Mouse (Mus musculus) midbrain, embryonic 14.5 days (tissue): ENCODE data around the gene Ldb3. TPM values are rescaled to one million over a fixed set of nuclear protein-coding genes. Genes with fewer than 3 reads are reported as not detected.

Experiments
- ATAC-seq: fragments of 200-750 bp; cut with Nextera tagmentation; 2 replicates; pipeline ENCODE4 v1.8.0; 2017; ENCODE audit warnings: moderate number of reproducible peaks, moderate library complexity; ENCODE audit not compliant: low FRiP score, low TSS enrichment
- DNase-seq: peaks from one replicate; pipeline ENCODE4 v3.0.0-alpha.2; 2015
- H3K27ac ChIP-seq: fragments of 300-500 bp; sonication (generic); replicated peaks from 2 replicates; pipeline ENCODE4 v1.5.1; 2014; ENCODE audit warnings: mild to moderate bottlenecking, low read depth, low read length, moderate library complexity
- H3K27me3 ChIP-seq: fragments of 300-500 bp; sonication (generic); 2 replicates; pipeline ENCODE4 v1.6.1; 2014; ENCODE audit warnings: low read length, control low read depth, mixed read lengths; ENCODE audit not compliant: control insufficient read depth, insufficient read depth
- H3K36me3 ChIP-seq: fragments of 300-500 bp; sonication (generic); 2 replicates; pipeline ENCODE4 v1.6.1; 2014; ENCODE audit warnings: low read length, control low read depth; ENCODE audit not compliant: control insufficient read depth, insufficient read depth
- H3K4me1 ChIP-seq: fragments of 300-500 bp; sonication (generic); 2 replicates; pipeline ENCODE4 v1.6.1; 2014; ENCODE audit warnings: mild to moderate bottlenecking, antibody characterized with exemption, low read length, control low read depth; ENCODE audit not compliant: control insufficient read depth, insufficient read depth
- H3K4me2 ChIP-seq: fragments of 300-500 bp; sonication (generic); 2 replicates; pipeline ENCODE4 v1.6.1; 2014; ENCODE audit warnings: mild to moderate bottlenecking, low read length, moderate library complexity
- H3K4me3 ChIP-seq: fragments of 300-500 bp; sonication (generic); replicated peaks from 2 replicates; pipeline ENCODE4 v1.5.1; 2014; ENCODE audit warnings: low read depth, low read length
- H3K9ac ChIP-seq: fragments of 300-500 bp; sonication (generic); replicated peaks from 2 replicates; pipeline ENCODE4 v1.6.1; 2014; ENCODE audit warnings: mild to moderate bottlenecking, low read length, moderate library complexity
- H3K9me3 ChIP-seq: fragments of 300-500 bp; sonication (generic); 2 replicates; pipeline ENCODE4 v1.6.1; 2016; ENCODE audit warnings: low read length, control low read depth, mixed read lengths; ENCODE audit not compliant: control insufficient read depth
- WGBS: fragments of 180-500 bp; shearing (Covaris S2); extraction: QIAGEN DNeasy Blood & Tissue Kit; methylation state at CpG from one replicate; pipeline ENCODE4 v1.1.7; 2014; 5-methylcytosine and 5-hydroxymethylcytosine counted together
- polyA plus RNA-seq: library from polyadenylated mRNA; unstranded; fragments of >200 nt; fragmentation: Nextera tagmentation; extraction: Ambion mirVana; gene quantifications from 2 replicates; pipeline ENCODE4 v1.2.1, GENCODE M21; 2014

Ldb3 gene
- polyA plus RNA-seq, 1 experiment from 2014 or later = 0.50 TPM

- Histone ChIP-seq H3K4me1 (no peaks in the 10 kb centered on the region), H3K9ac (no peak within 1 kb of the TSS), H3K36me3 (no peaks in the 10 kb centered on the region), H3K27ac (no peak within 1 kb of the TSS), H3K4me2 (no peak within 1 kb of the TSS), H3K9me3 (no peaks in the 10 kb centered on the region), H3K4me3 (no peak within 1 kb of the TSS), H3K27me3 (no peaks in the 10 kb centered on the region)
- ATAC-seq = no peak
- 74% methylated on average over 8 of the region's 8 CpGs for WGBS
- DNase-seq = no peak
Measured at GRCm38 (mm10) chr14:34599941-34600340, 11.5 kb upstream of the Ldb3 start, which contains the start of gene Opn4. Gene Opn4, minus strand, starts transcription at chr14:34600142.

DNA sequence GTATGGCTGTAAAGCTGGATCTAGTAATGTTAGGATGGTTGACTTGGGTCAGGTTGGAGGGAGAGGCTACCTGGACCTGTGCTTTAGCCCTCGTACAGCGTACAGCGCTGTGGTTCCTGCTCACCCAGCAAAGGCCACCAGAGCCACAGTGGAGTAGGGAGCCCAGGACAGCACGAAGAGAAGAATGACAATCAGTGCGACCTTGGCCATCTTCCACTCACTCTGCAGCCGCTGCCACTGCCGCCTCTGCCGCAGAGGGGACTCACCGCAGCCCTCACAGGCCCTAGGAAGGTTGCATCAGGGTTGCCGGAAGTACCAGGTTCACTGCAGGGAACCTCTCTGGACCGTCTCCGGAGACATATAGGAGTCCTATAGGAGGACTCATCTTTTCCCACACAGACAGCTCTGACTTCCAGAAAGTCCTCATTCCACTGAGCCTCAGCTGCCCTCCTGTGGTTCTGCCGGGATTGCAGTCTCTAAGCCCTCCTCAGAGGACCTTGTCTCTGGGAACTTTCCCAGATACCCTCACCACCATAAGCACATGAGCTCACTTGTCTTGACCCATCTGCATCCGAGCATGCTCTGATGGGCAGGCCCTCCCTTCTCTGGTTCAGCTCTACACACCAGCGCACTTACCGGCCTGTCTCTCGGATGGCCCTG lies 7.2 kb upstream of the Ldb3 start:
- Histone ChIP-seq H3K27ac (no peak overlapping the region), H3K4me2 (no peak overlapping the region), H3K4me1 (no peaks in the 10 kb centered on the region), H3K27me3 (no peaks in the 10 kb centered on the region), H3K9me3 (no peaks in the 10 kb centered on the region), H3K4me3 (no peak overlapping the region), H3K9ac (no peak overlapping the region), H3K36me3 (no peaks in the 10 kb centered on the region)
- WGBS = 84% methylated on average over 17 of the region's 17 CpGs
- no peak for DNase-seq
- no peak for ATAC-seq

DNA sequence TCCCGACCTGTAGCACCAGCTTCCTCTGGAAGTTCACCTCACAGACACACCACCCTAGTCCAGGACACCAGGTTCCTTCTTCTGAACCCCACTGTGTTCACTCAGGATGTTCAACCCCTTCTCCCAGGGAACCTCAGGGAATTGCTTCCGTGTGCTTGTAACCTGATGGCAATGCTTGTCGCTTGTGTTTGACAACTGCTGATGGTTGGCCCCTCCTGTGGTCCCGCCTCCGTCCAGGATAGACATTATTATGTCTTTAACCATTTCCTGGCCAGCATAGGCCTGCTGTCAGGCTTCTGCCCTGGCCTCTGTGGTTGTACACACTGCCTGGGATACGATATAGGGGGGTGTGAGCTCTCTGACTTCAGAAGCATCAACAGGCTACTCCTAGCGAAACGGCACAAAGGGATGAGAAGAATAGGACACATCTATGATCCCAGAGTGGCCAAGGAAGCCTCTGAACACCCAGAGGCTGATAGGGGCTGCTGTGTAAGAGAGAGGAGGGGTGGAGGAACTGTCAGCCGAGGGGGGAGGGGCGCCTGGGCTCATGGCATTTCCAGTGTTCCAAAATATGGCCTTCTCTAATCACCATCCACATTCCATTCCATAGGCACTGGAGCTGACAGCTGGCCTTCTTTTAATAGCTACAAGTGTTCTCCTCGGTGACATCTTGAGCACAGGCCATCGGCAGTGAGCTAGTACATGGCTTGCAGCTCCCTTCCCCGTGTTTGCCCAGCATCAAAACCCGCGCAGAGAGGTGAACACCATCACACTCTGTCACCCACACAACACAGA lies 3.5 kb upstream of the Ldb3 start:
- no peak overlapping the region for H3K4me3 ChIP-seq
- H3K9ac ChIP-seq = no peak overlapping the region
- no peaks in the 10 kb centered on the region for H3K4me1 ChIP-seq
- WGBS = 80% methylated on average over 15 of the region's 15 CpGs
- no peaks in the 10 kb centered on the region for H3K27me3 ChIP-seq
- H3K27ac ChIP-seq = no peak overlapping the region
- no peak overlapping the region for H3K4me2 ChIP-seq
- no peaks in the 10 kb centered on the region for H3K36me3 ChIP-seq
- ATAC-seq (no peak), DNase-seq (no peak)
- no peaks in the 10 kb centered on the region for H3K9me3 ChIP-seq

GRCm38 (mm10) chr14:34590743-34591675 lies 2.5 kb upstream of the Ldb3 start:
- WGBS = 48% methylated on average over 24 of the region's 24 CpGs
- no peaks in the 10 kb centered on the region for H3K4me1 ChIP-seq
- H3K27ac ChIP-seq = no peak overlapping the region
- peak overlapping the region; percentile 29 for H3K4me2 ChIP-seq
- peak; percentile 49; the same call in 1 of the 2 replicates for ATAC-seq
- no peak for DNase-seq
- no peaks in the 10 kb centered on the region for H3K36me3 ChIP-seq
- no peaks in the 10 kb centered on the region for H3K9me3 ChIP-seq
- no peak overlapping the region for H3K4me3 ChIP-seq
- H3K9ac ChIP-seq = no peak overlapping the region
- H3K27me3 ChIP-seq = no peaks in the 10 kb centered on the region

- ATAC-seq (no peak), DNase-seq (no peak)
- no peaks in the 10 kb centered on the region for H3K36me3 ChIP-seq
- H3K9me3 ChIP-seq = no peaks in the 10 kb centered on the region
- H3K27ac ChIP-seq = no peak overlapping the region
- H3K4me1 ChIP-seq = no peaks in the 10 kb centered on the region
- no peak overlapping the region for H3K4me2 ChIP-seq
- WGBS = 88% methylated on average over 5 of the region's 5 CpGs
- H3K4me3 ChIP-seq = no peak overlapping the region
- H3K9ac ChIP-seq = no peak overlapping the region
- H3K27me3 ChIP-seq = no peaks in the 10 kb centered on the region
Measured at GRCm38 (mm10) chr14:34590017-34590570, 1.6 kb upstream of the Ldb3 start.

GRCm38 (mm10) chr14:34589185-34589713 lies 767 bp upstream of the Ldb3 start:
- Histone ChIP-seq H3K9me3 (no peaks in the 10 kb centered on the region), H3K4me3 (no peak overlapping the region), H3K36me3 (no peaks in the 10 kb centered on the region), H3K9ac (no peak overlapping the region), H3K4me1 (no peaks in the 10 kb centered on the region), H3K27me3 (no peaks in the 10 kb centered on the region), H3K27ac (no peak overlapping the region), H3K4me2 (no peak overlapping the region)
- ATAC-seq = no peak
- DNase-seq = no peak
- 92% methylated on average over 8 of the region's 8 CpGs for WGBS

DNA sequence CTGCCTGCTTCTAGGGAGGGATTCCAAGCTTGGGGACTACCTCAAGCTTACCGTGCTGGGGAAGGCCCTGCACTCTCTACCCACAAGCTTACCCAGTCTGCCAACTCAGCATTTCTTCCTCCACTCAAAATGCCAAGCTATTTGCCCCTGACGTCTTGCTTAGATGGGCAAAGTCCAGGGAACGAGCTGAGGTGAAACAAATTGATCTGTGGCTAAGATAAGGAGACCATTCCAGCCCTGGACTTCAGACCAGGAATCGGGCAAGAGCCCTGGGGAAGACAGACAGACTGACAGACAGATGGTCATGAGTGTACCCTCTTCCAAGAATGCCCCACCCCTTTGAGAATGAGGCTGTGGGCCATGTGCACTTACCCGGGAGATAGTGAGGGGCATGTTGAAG lies 477 bp downstream of the Ldb3 start:
- Histone ChIP-seq H3K9ac (no peak overlapping the region), H3K27me3 (no peaks in the 10 kb centered on the region), H3K4me2 (no peak overlapping the region), H3K9me3 (no peaks in the 10 kb centered on the region), H3K36me3 (no peaks in the 10 kb centered on the region), H3K27ac (no peak overlapping the region), H3K4me1 (no peaks in the 10 kb centered on the region), H3K4me3 (no peak overlapping the region)
- DNase-seq (no peak), ATAC-seq (no peak)
- 77% methylated on average over 5 of the region's 5 CpGs for WGBS

DNA sequence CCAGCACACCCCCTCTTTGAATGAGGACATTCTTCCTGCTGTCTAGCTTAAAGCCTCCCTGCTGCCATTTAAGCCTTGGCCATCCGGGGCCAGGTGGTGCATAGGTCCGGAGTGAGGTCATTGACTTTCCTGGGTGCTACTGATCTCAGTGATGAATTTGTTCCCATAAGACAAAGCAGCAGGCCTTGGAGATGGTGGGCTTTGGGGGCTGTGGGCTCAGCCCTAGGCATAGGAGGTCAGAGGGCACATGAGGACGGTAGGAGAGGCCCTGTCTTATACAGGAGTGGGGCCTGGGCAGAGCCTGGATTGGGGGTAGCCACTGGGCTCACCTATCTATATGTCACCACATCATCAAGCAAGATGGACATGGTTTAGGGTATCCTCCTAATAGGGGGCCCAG lies 1.6 kb downstream of the Ldb3 start:
- Histone ChIP-seq H3K4me3 (no peak overlapping the region), H3K9ac (no peak overlapping the region), H3K27me3 (no peaks in the 10 kb centered on the region), H3K36me3 (no peaks in the 10 kb centered on the region), H3K4me2 (no peak overlapping the region), H3K9me3 (no peaks in the 10 kb centered on the region), H3K27ac (no peak overlapping the region), H3K4me1 (no peaks in the 10 kb centered on the region)
- no peak for DNase-seq
- no peak for ATAC-seq
- 82% methylated on average over 3 of the region's 3 CpGs for WGBS
